Comparison of ENCODE assay signal across 8 mouse cellular contexts in the genomic region with DNA sequence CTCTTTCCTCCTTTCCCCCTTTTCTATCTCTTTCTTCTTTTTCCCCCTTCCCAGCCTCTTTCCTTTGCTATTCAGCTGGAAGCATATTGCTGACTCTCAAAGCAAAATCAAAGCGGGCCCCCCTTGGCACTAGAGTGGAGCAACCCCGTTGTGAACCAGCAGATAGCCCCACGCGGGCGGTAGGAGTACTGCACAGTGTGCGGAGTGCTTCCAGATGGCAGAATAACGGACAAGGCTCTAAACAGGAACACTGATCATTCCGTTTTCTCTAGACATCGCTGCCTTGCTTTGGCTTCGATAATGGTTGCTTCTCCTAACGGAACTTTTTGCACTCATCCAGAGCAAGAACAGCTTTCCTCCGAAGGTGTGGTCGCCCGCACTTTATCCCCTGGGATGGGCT.
DNase-seq lines count a peak whose midpoint lies in the region; ATAC-seq and TF ChIP-seq lines count a peak whose summit lies in the region.
"Had no signal": no experiment of that assay in that cellular context is flagged by ENCODE, and none has a peak within 500 bp of the region (broad histone marks: within the 10 kb centered on the region; RNA-seq: fewer than 3 reads in every experiment).

No protein-coding gene starts in this region.

- no peak overlapping the region for H3K4me2 ChIP-seq in hindbrain, embryonic 11.5 days (replicated peaks; ENCODE audit: low read depth, low read length)
- H3K4me2 ChIP-seq in hindbrain, embryonic 14.5 days (replicated peaks) = no peak overlapping the region
- H3K4me2 ChIP-seq: liver, embryonic 15.5 days had no signal

- DNase-seq in hindbrain, embryonic 11.5 days (ENCODE audit: low spot score) = peak; percentile 37
- DNase-seq in hindbrain, embryonic 14.5 days (ENCODE audit: low spot score) = no peak
- peak; percentile 37 for DNase-seq in gastrocnemius, postnatal 10 days
- peak; percentile 16 for DNase-seq in lung, postnatal 36 days

- H3K4me1 ChIP-seq in hindbrain, embryonic 11.5 days (replicated peaks; ENCODE audit: control insufficient read depth, insufficient read depth, low read length) = no peaks in the 10 kb centered on the region
- no peaks in the 10 kb centered on the region for H3K4me1 ChIP-seq in hindbrain, embryonic 14.5 days (replicated peaks; ENCODE audit: control insufficient read depth, insufficient read depth, low read length)
- H3K4me1 ChIP-seq in cortical plate, adult 2 months (ENCODE audit: control insufficient read depth, insufficient read depth, low read length) = no peaks in the 10 kb centered on the region
- H3K4me1 ChIP-seq: liver, embryonic 15.5 days had no signal

- no peak overlapping the region for H3K9ac ChIP-seq in hindbrain, embryonic 11.5 days (ENCODE audit: low read depth, low read length)
- no peak overlapping the region for H3K9ac ChIP-seq in hindbrain, embryonic 14.5 days
- H3K9ac ChIP-seq: liver, embryonic 15.5 days had no signal

- no peak for ATAC-seq in hindbrain, embryonic 11.5 days (ENCODE audit: low FRiP score)
- ATAC-seq in hindbrain, embryonic 14.5 days (ENCODE audit: low FRiP score) = no peak
- ATAC-seq in inflammation-experienced regulatory T-cells, adult 6 months = no peak
- ATAC-seq in CD4-positive, CD25-positive, alpha-beta regulatory T cell, adult 4 months = no peak

- WGBS in hindbrain, embryonic 11.5 days = 74% methylated on average over 14 of the region's 14 CpGs
- 69% methylated on average over 14 of the region's 14 CpGs for whole genome bisulfite sequencing in hindbrain, embryonic 14.5 days

- peak; percentile 23; the same call in 1 of the 2 replicates for TF ChIP-seq CTCF in cortical plate, adult 2 months (IDR thresholded peaks at IDR 0.05; ENCODE audit: extremely low read depth, insufficient read depth, low read length)

- H3K9me3 ChIP-seq in hindbrain, embryonic 11.5 days (ENCODE audit: control insufficient read depth, low read length) = no peaks in the 10 kb centered on the region
- no peaks in the 10 kb centered on the region for H3K9me3 ChIP-seq in hindbrain, embryonic 14.5 days (ENCODE audit: control insufficient read depth, low read length)
- H3K9me3 ChIP-seq: liver, embryonic 15.5 days had no signal

- no peak overlapping the region for H3K4me3 ChIP-seq in hindbrain, embryonic 11.5 days (ENCODE audit: low read depth, low read length)
- H3K4me3 ChIP-seq in hindbrain, embryonic 14.5 days (replicated peaks; ENCODE audit: low read length) = no peak overlapping the region
- H3K4me3 ChIP-seq in cortical plate, adult 2 months (ENCODE audit: insufficient read depth, low read length) = no peak overlapping the region
- H3K4me3 ChIP-seq: liver, embryonic 15.5 days had no signal

- no peaks in the 10 kb centered on the region for H3K27me3 ChIP-seq in hindbrain, embryonic 11.5 days (ENCODE audit: control insufficient read depth, insufficient read depth, low read length)
- H3K27me3 ChIP-seq in hindbrain, embryonic 14.5 days (ENCODE audit: control insufficient read depth, insufficient read depth, low read length) = no peaks in the 10 kb centered on the region
- H3K27me3 ChIP-seq: liver, embryonic 15.5 days had no signal

- H3K36me3 ChIP-seq in hindbrain, embryonic 11.5 days (ENCODE audit: control insufficient read depth, insufficient read depth, low read length) = no peaks in the 10 kb centered on the region
- H3K36me3 ChIP-seq in hindbrain, embryonic 14.5 days (replicated peaks; ENCODE audit: control insufficient read depth, insufficient read depth) = no peaks in the 10 kb centered on the region
- H3K36me3 ChIP-seq: liver, embryonic 15.5 days had no signal

- TF ChIP-seq POLR2A in cortical plate, adult 2 months (IDR thresholded peaks at IDR 0.05; ENCODE audit: extremely low read depth, insufficient read depth, low read length) = no peak

- H3K27ac ChIP-seq in hindbrain, embryonic 11.5 days (ENCODE audit: low read depth, low read length) = no peak overlapping the region
- no peak overlapping the region for H3K27ac ChIP-seq in hindbrain, embryonic 14.5 days
- no peak overlapping the region for H3K27ac ChIP-seq in cortical plate, adult 2 months (ENCODE audit: insufficient read depth, low read length)
- H3K27ac ChIP-seq: liver, embryonic 15.5 days had no signal
